Mouse (Mus musculus): ENCODE data around the gene Fam229a. TPM values are rescaled to one million over a fixed set of nuclear protein-coding genes. Genes with fewer than 3 reads are reported as not detected.
A peak's percentile ranks its signal among the peaks of the same experiment; 100 is the strongest.

The Fam229a gene
- polyA plus RNA-seq, 1 experiment: not detected

DNA sequence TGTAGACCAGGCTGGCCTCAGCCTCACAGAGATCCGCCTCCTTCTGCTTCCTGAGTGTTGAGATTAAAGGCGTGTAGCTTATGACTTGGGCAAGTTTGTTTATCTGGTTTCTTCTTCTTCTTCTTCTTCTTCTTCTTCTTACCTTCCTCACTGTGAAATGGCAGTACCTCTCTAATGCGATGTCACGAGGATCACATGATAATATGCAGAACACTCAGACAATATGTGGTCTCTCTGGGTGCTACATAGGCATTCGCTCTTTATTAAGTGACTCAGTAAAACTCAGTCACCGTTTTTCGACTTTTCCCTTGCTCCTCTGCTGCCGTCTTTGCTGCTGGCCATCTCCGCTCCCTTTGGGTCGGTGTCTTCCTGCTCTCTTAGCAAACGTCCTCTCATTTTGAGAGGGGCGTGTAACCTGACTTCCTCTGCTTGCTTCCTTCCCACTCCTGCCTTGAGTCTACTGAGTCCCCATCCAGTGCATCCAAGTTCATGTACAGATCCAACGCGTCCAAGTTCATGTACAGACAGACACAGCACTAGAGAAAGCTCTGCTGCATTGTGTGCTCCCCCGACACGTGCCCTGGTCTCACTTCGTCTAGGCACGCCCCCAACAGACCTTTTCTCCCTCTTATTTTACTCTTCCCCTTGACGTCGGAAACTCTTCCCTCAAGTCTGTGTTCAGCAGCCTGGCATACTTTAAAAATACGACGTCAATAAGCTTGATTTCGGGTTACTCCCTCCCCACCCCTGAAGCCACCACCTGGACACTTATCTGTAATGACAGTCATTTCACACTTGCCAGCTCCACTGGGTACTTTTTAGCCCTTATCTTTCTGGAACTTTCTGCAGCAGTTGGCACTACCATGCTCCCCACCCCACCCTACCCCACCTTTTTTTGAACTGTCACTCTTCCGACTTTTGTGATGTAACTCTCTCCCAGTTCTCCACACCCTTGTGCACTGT, 27.6 kb upstream of the Fam229a start:
- Histone ChIP-seq H3K4me3 (ENCODE audit: insufficient read depth, low read depth, low read length) (0 out of 2 replicates have a peak overlapping the region, but pooled peaks have one; percentile 79), H3K27ac (replicated peaks; ENCODE audit: low read depth, low read length) (no peak overlapping the region), H3K4me1 (ENCODE audit: control insufficient read depth, insufficient read depth, insufficient read length, low read length) (peaks cover 5% of the 10 kb centered on the region)

- Histone ChIP-seq H3K4me1 (ENCODE audit: control insufficient read depth, insufficient read depth, insufficient read length, low read length) (peaks cover 5% of the 10 kb centered on the region), H3K4me3 (ENCODE audit: insufficient read depth, low read depth, low read length) (no peak overlapping the region), H3K27ac (replicated peaks; ENCODE audit: low read depth, low read length) (no peak overlapping the region)
Observed at GRCm38 (mm10) chr4:129464286-129464815, 26.6 kb upstream of the Fam229a start.

DNA sequence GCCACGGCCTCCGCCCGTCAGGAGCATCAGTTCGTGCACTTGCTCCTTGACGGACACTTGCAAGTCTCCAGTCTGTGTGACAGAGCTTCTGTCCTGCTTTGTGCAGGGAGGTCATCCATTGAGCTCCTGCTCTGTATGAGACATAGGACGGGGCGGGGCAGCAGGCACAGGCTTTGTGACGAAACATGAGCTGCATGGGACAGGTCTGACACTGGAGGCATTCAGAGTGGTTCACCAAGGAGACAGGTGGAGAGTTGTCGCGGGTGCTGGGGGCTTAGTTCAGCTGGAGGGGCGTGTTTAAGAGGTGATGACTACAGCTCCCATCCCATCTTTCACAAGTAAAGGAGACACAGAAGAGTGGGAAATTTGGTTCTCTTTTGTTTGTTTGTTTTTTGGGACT, 14.9 kb upstream of the Fam229a start:
- H3K27ac ChIP-seq (replicated peaks; ENCODE audit: low read depth, low read length): no peak overlapping the region
- no peaks in the 10 kb centered on the region for H3K4me1 ChIP-seq (ENCODE audit: control insufficient read depth, insufficient read depth, insufficient read length, low read length)
- H3K4me3 ChIP-seq (ENCODE audit: insufficient read depth, low read depth, low read length): no peak overlapping the region

DNA sequence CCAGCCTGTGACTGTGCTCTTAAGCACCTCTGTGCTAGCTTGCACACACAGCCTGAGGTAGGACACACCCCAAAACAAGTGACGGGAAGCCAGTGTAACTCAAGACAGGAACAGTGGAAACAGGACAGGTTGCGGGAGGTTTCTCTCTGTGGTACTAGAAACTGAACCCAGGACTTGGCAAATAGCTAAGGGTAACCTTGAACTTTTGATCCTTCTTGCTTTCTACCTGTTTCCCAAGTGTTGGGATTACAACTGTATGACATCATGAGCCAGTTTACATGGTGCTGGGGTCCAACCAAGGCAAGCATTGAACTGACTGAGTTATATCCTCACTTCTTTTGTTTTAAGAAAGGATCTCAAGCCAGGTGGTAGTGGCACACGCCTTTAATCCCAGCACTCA, 11.1 kb upstream of the Fam229a start:
- Histone ChIP-seq H3K4me1 (ENCODE audit: control insufficient read depth, insufficient read depth, insufficient read length, low read length) (no peaks in the 10 kb centered on the region), H3K27ac (replicated peaks; ENCODE audit: low read depth, low read length) (no peak overlapping the region), H3K4me3 (ENCODE audit: insufficient read depth, low read depth, low read length) (no peak overlapping the region)

DNA sequence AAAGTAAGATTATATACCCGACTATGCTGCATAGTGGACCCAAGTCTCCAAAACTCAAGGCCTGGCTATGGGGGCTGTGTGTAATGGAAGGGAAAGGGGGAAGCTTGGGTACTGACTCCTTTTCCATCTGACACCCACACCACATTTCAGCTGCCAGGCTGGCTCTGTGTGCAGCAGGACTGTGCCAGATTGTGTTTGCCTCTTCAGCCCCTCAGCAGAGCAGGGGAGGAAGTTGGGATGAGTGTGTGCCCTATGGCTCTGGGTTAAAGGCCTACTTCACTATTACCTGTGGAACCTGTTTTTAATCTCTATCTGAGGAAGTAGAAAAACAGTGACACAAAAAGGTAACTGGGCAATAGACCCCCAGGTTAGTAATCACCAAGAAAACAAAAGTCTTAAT, 9.9 kb upstream of the Fam229a start:
- no peaks in the 10 kb centered on the region for H3K4me1 ChIP-seq (ENCODE audit: control insufficient read depth, insufficient read depth, insufficient read length, low read length)
- no peak overlapping the region for H3K4me3 ChIP-seq (ENCODE audit: insufficient read depth, low read depth, low read length)
- H3K27ac ChIP-seq (replicated peaks; ENCODE audit: low read depth, low read length): no peak overlapping the region

DNA sequence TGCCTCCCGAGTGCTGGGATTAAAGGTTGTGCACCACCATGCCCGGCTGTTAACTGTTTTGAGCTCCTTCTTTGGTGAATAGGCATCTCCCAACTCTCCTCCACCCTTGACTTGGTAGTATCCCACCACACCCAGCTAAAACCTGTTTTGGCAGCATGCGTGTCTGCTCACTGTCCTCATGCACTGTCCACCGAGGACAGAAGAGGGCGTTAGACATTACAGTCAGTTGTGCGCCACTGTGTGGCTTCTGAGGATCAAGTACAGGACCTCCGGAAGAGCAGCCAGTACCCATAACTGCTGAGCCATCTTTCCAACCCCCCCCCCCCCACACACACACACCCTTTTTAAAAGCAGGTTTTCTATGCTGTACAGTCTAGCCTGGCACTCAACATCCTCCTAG, 3.7 kb downstream of the Fam229a start:
- H3K27ac ChIP-seq (replicated peaks; ENCODE audit: low read depth, low read length): no peak overlapping the region
- H3K4me3 ChIP-seq (ENCODE audit: insufficient read depth, low read depth, low read length): no peak overlapping the region
- no peaks in the 10 kb centered on the region; the same call in none of the 2 replicates for H3K4me1 ChIP-seq (ENCODE audit: control insufficient read depth, insufficient read depth, insufficient read length, low read length)

GRCm38 (mm10) chr4:129495672-129496562, 4.9 kb downstream of the Fam229a start:
- Histone ChIP-seq H3K27ac (replicated peaks; ENCODE audit: low read depth, low read length) (peak overlapping the region; percentile 53), H3K4me1 (ENCODE audit: control insufficient read depth, insufficient read depth, insufficient read length, low read length) (peaks cover 3% of the 10 kb centered on the region), H3K4me3 (ENCODE audit: insufficient read depth, low read depth, low read length) (0 out of 2 replicates have a peak overlapping the region, but pooled peaks have one; percentile 8)

- 0 out of 2 replicates have a peak overlapping the region, but pooled peaks have one; percentile 8 for H3K4me3 ChIP-seq (ENCODE audit: insufficient read depth, low read depth, low read length)
- H3K27ac ChIP-seq (replicated peaks; ENCODE audit: low read depth, low read length): peak overlapping the region; percentile 70
Observed at GRCm38 (mm10) chr4:129496631-129497030, 5.6 kb downstream of the Fam229a start.

DNA sequence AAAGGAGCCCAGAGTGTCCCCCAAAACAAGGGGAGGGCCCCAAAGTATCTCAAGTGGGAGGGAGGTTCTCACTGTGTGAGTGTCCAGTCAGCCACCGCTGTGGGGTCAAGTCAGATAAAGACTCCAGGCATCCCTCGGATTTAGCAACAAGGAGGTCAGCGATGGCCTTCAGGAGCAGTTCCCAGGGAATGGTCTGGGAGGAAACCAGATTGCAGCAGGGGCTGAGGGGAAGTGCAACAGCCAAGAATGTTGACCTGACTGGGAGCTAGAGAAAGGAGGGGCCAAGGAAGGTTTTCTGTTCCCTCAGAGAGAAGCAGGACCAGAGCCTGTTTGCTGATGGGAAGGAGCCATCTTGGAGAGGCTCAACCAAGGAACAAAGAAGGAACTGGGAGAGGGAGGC, 8.0 kb downstream of the Fam229a start:
- Histone ChIP-seq H3K4me1 (ENCODE audit: control insufficient read depth, insufficient read depth, insufficient read length, low read length) (peaks cover 6% of the 10 kb centered on the region; the same call in 1 of the 2 replicates), H3K4me3 (ENCODE audit: insufficient read depth, low read depth, low read length) (no peak overlapping the region), H3K27ac (replicated peaks; ENCODE audit: low read depth, low read length) (no peak overlapping the region)

More at GRCm38 (mm10) chr4:129496631-129497030, 5.6 kb downstream of the Fam229a start:
- H3K4me1 ChIP-seq (ENCODE audit: control insufficient read depth, insufficient read depth, insufficient read length, low read length): peaks cover 3% of the 10 kb centered on the region; the same call in 1 of the 2 replicates

DNA sequence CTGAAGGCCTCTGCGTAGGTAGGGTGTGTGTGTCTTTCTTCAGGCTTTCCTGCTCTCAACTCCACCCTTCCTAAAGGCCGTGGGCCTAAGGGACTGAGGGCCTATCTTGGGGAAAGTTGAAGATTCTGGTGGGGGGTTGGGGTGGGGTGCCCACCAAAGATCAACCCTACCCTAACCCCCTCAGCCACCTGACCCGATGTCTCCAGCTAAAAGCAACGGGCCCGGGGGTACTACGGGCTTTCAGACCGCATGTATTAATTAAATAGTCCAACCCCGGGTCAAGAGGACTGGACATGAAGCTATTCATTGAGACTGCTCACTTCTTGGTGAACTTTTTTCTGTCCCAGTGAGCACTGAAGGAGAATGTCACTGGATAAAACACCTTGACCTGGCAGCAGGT, 9.0 kb downstream of the Fam229a start:
- H3K4me3 ChIP-seq (ENCODE audit: insufficient read depth, low read depth, low read length): peak overlapping the region; percentile 82
- peak overlapping the region; percentile 90 for H3K27ac ChIP-seq (replicated peaks; ENCODE audit: low read depth, low read length)
- H3K4me1 ChIP-seq (ENCODE audit: control insufficient read depth, insufficient read depth, insufficient read length, low read length): peaks cover 6% of the 10 kb centered on the region; the same call in 1 of the 2 replicates

- Histone ChIP-seq H3K4me3 (ENCODE audit: insufficient read depth, low read depth, low read length) (peak overlapping the region; percentile 82), H3K4me1 (ENCODE audit: control insufficient read depth, insufficient read depth, insufficient read length, low read length) (peaks cover 6% of the 10 kb centered on the region; the same call in 1 of the 2 replicates), H3K27ac (replicated peaks; ENCODE audit: low read depth, low read length) (peak overlapping the region; percentile 91)
Observed at GRCm38 (mm10) chr4:129500607-129501566, 9.9 kb downstream of the Fam229a start.

DNA sequence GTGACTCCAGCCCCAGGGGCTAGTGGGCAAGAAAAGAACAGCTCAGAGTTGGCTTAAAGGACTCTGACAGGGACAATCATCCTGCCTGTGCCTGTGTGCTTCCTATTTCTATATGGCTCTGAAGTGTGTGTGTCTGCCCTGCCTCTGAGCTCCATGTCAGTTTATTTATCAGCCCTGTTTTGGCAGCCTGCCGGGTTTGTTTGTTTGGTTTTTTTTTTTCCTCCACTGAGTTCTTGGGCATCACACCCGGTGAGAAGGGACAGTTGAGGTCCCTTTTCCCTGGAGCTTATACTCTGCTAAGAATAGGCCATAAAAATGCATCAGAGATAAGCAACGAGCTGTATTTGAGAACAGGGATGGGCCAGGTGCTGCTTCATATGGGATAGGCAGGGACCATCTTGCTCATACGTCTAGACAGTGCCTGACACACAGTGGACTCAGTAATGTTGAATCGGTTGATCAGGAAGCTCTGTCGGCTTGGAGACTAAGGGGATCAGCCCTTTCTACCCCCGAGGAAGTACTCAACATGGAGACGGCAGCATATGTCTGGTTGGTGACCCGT, 11.4 kb downstream of the Fam229a start:
- H3K4me1 ChIP-seq (ENCODE audit: control insufficient read depth, insufficient read depth, insufficient read length, low read length): peaks cover 6% of the 10 kb centered on the region; the same call in 1 of the 2 replicates
- H3K27ac ChIP-seq (replicated peaks; ENCODE audit: low read depth, low read length): no peak overlapping the region
- H3K4me3 ChIP-seq (ENCODE audit: insufficient read depth, low read depth, low read length): no peak overlapping the region

DNA sequence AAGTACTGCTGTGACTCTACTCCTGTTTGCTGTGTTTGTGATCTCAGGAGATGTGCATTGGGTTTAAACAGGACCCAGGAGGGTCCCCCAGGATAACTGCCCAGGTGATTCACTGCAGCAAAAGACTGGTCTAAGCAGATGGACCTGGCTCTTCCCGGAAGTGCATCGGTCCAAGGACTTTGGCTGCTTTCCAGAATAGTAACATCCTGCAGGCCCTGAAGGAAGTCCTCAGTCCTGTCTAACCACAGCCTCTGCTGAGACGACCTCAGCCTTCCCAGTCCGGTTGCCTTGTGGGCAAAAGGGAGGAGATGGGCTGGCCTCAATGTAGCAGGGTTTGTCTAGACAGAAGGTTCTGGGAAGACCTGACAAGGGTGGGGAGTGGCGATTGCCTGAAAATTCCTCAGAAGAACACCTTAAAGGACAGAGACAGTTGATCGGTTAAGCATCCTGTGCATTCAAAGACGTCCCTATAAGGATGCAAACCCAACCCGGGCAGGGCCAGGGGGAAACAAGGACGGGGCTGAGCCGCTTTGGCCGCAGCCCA, 12.0 kb downstream of the Fam229a start:
- peaks cover 6% of the 10 kb centered on the region; the same call in 1 of the 2 replicates for H3K4me1 ChIP-seq (ENCODE audit: control insufficient read depth, insufficient read depth, insufficient read length, low read length)
- no peak overlapping the region for H3K27ac ChIP-seq (replicated peaks; ENCODE audit: low read depth, low read length)
- H3K4me3 ChIP-seq (ENCODE audit: insufficient read depth, low read depth, low read length): no peak overlapping the region

Data from brown adipose tissue, adult 24 weeks (tissue).